Mouse (Mus musculus): ENCODE results near the gene Fbxo39. TPM values are rescaled to one million over a fixed set of nuclear protein-coding genes. Genes with fewer than 3 reads are reported as not detected.

The Fbxo39 gene
- polyA plus RNA-seq, 1 experiment from 2014 or later, result not detected

DNA sequence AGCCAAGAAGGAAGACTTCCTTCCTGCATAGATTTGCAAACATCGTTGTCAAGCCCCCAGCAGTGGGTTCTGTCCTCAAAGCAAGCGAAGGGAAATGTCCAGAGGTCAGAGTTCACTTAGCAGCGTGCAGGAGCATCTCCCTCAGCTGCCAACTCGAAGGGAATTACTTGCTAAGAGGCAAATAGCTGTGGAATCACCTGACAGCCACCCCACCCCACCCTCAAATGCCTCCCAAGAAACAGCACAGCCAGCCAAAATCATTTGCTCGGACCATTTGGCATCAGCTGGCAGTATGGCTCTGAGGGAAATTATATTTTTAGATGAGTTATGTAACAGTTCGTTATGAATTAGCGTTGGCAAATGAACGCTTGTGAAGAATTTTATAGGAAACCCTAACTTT, 34.8 kb downstream of the Fbxo39 start:
- no peak for ATAC-seq (ENCODE audit: insufficient number of reproducible peaks, insufficient read depth, low FRiP score, low TSS enrichment, low read depth)
- Histone ChIP-seq H3K4me2 (peak overlapping the region; percentile 12; the same call in 1 of the 2 replicates), H3K27me3 (no peaks in the 10 kb centered on the region), H3K36me3 (no peaks in the 10 kb centered on the region), H3K4me3 (no peak overlapping the region), H3K27ac (no peak overlapping the region), H3K4me1 (peaks cover 17% of the 10 kb centered on the region), H3K9me3 (no peaks in the 10 kb centered on the region), H3K9ac (no peak overlapping the region)
- 45% methylated on average over 8 of the region's 8 CpGs for WGBS

DNA sequence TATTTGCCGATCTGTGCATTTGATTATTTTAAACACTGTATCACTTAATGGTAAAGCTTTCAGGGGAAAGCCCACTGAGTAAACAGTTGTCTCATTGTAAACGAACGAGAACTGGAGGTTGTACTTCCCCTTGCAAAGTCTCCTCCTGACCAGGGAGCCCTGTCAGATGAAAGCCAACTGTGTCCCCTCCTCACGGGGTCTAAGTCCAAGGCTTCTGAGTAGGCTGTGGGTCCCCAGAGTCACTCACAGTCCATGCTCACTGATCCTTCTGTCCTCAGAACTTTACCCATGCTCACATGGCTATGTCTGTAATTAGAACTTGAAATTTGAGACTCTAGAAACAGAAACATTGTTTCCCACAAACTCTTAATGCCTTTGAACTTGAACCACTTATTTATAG, 35.4 kb downstream of the Fbxo39 start:
- H3K36me3 ChIP-seq, result no peaks in the 10 kb centered on the region
- no peaks in the 10 kb centered on the region for H3K9me3 ChIP-seq
- no peak overlapping the region for H3K27ac ChIP-seq
- no peak overlapping the region for H3K9ac ChIP-seq
- WGBS, result 57% methylated on average over 4 of the region's 4 CpGs
- H3K4me2 ChIP-seq, result no peak overlapping the region
- H3K27me3 ChIP-seq, result no peaks in the 10 kb centered on the region
- peaks cover 17% of the 10 kb centered on the region for H3K4me1 ChIP-seq
- ATAC-seq (ENCODE audit: insufficient number of reproducible peaks, insufficient read depth, low FRiP score, low TSS enrichment, low read depth), result no peak
- H3K4me3 ChIP-seq, result no peak overlapping the region

DNA sequence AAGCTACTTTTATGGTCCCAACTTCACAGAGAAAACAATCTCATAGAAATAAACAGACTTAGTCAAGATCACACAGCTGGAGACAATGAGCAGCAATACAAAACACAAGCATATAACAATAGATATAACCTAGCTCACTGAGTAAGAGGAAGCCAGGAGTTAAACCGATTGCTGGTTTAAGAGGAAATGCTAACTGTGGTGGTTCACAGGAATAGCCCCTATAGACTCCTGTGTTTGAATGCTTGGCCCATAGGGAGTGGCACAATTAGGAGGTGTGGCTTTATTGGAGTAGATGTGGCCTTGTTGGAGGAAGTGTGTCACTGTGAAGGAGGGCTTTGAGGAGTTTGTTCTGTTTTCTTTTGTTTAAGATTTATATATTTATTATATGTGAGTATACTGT, 38.0 kb downstream of the Fbxo39 start:
- no peak for ATAC-seq (ENCODE audit: insufficient number of reproducible peaks, insufficient read depth, low FRiP score, low TSS enrichment, low read depth)
- H3K27ac ChIP-seq, result no peak overlapping the region

DNA sequence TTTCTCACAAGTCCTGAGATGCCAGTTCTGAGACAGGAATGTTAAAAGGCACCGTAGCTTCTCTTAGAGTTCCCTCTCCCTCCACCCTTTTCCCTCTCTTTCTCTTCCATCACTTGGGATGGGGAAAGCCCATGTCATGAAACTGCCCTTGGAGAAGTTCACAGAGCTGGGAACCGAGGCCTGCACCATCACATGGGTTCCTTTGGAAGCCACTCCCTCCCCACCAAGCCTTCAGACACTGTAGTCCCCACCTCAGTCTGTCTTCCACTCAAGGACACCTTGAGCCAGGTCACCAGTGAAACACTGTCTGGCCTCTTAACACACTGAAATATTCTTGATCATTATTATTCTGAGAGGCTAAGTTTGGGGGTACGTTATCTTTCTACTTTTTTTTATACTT, 38.9 kb downstream of the Fbxo39 start:
- Histone ChIP-seq H3K9ac (no peak overlapping the region), H3K36me3 (no peaks in the 10 kb centered on the region), H3K4me3 (no peak overlapping the region), H3K9me3 (no peaks in the 10 kb centered on the region), H3K4me1 (peaks cover 22% of the 10 kb centered on the region), H3K27ac (no peak overlapping the region), H3K4me2 (no peak overlapping the region), H3K27me3 (no peaks in the 10 kb centered on the region)
- 72% methylated on average over 3 of the region's 3 CpGs for WGBS
- no peak for ATAC-seq (ENCODE audit: insufficient number of reproducible peaks, insufficient read depth, low FRiP score, low TSS enrichment, low read depth)

More for the DNA sequence above, 38.0 kb downstream of the Fbxo39 start:
- Histone ChIP-seq H3K9me3 (no peaks in the 10 kb centered on the region), H3K4me2 (no peak overlapping the region), H3K9ac (no peak overlapping the region), H3K4me1 (peaks cover 22% of the 10 kb centered on the region), H3K27me3 (no peaks in the 10 kb centered on the region), H3K36me3 (no peaks in the 10 kb centered on the region), H3K4me3 (no peak overlapping the region)
- WGBS, result 78% methylated on average over 1 of the region's 1 CpGs

GRCm38 (mm10) chr11:72354971-72355728, 40.9 kb downstream of the Fbxo39 start:
- Histone ChIP-seq H3K27me3 (no peaks in the 10 kb centered on the region), H3K4me1 (peaks cover 11% of the 10 kb centered on the region), H3K36me3 (no peaks in the 10 kb centered on the region), H3K27ac (no peak overlapping the region), H3K4me3 (peak overlapping the region; percentile 20), H3K4me2 (peak overlapping the region; percentile 51), H3K9me3 (no peaks in the 10 kb centered on the region), H3K9ac (no peak overlapping the region)
- WGBS, result 15% methylated on average over 20 of the region's 20 CpGs
- no peak; the same call in 1 of the 2 replicates for ATAC-seq (ENCODE audit: insufficient number of reproducible peaks, insufficient read depth, low FRiP score, low TSS enrichment, low read depth)

GRCm38 (mm10) chr11:72361385-72362346, 47.4 kb downstream of the Fbxo39 start:
- Histone ChIP-seq H3K4me3 (peak overlapping the region; percentile 48), H3K9ac (peak overlapping the region; percentile 69), H3K36me3 (no peaks in the 10 kb centered on the region), H3K4me1 (peaks cover 12% of the 10 kb centered on the region), H3K9me3 (no peaks in the 10 kb centered on the region), H3K4me2 (peak overlapping the region; percentile 84), H3K27me3 (no peaks in the 10 kb centered on the region), H3K27ac (0 out of 2 replicates have a peak overlapping the region, but pooled peaks have one; percentile 0)
- ATAC-seq (ENCODE audit: insufficient number of reproducible peaks, insufficient read depth, low FRiP score, low TSS enrichment, low read depth), result peak; percentile 56; the same call in 1 of the 2 replicates
- 8% methylated on average over 42 of the region's 42 CpGs for WGBS

DNA sequence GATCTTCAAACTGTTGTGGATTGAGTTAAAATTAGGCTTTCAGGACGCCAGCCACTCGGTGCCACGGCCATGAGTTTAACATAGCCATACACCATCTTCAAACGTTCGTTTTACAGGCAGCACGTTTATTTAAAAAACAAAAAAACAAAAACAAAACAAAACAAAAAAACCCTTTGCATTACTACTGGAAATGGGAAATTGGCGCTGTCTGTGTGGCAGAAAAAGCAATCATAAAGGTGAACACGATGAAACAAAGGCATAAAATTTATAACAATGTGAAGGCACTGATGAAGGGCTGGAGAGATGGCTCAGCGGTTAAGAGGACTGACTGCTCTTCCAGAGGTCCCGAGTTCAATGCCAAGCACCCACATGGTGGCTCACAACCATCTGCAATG, 48.1 kb downstream of the Fbxo39 start, which contains the start of gene Tekt1:
TSS of gene Tekt1 (minus strand) at position 96 of the 395 bp plus-strand sequence.
- peak within 1 kb of the TSS; percentile 48 for H3K4me3 ChIP-seq
- WGBS, result 34% methylated on average over 10 of the region's 10 CpGs
- H3K27ac ChIP-seq, result 0 out of 2 replicates have a peak within 1 kb of the TSS, but pooled peaks have one; percentile 0
- H3K9me3 ChIP-seq, result no peaks in the 10 kb centered on the region
- no peaks in the 10 kb centered on the region for H3K36me3 ChIP-seq
- peaks cover 12% of the 10 kb centered on the region for H3K4me1 ChIP-seq
- no peak for ATAC-seq (ENCODE audit: insufficient number of reproducible peaks, insufficient read depth, low FRiP score, low TSS enrichment, low read depth)
- peak within 1 kb of the TSS; percentile 69 for H3K9ac ChIP-seq
- H3K27me3 ChIP-seq, result no peaks in the 10 kb centered on the region
- H3K4me2 ChIP-seq, result peak within 1 kb of the TSS; percentile 84

DNA sequence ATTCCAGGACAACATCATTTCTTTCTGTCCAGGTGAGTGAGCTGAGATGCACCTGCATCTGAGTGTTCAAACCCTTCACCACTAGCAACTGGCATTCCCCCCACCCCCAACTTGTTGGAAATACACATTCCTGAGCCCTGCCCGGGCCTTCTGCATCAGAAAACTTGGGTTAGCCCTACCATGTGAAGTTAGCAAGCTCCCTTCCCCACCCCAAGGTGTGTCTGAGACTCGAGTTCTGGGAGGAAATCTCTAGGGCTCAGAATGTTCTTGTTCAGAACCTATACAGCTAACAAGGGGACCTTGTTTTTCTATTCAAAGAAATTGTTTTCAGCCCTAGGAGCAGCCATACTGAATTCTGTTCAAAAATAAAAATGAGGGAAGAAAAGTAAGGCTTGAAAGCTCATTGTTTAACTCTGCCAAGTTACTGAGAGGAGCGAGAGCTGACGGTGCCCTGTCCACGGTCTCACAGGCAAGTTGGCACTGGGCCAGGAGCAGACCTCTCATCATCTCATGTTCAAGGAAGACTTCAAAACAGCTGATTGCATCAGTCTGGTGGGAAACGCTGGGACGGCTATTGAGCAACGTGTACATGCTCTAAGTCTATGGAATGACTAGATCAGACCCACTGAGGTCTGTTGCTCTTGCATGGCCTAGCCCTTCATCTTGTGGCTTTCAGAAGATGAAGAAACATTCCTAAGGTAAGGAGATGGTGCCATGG, 49.4 kb downstream of the Fbxo39 start:
- H3K4me3 ChIP-seq, result no peak overlapping the region
- no peak overlapping the region for H3K4me2 ChIP-seq
- no peak for ATAC-seq (ENCODE audit: insufficient number of reproducible peaks, insufficient read depth, low FRiP score, low TSS enrichment, low read depth)
- no peak overlapping the region for H3K27ac ChIP-seq
- no peaks in the 10 kb centered on the region for H3K36me3 ChIP-seq
- no peaks in the 10 kb centered on the region for H3K9me3 ChIP-seq
- H3K9ac ChIP-seq, result no peak overlapping the region
- no peaks in the 10 kb centered on the region for H3K27me3 ChIP-seq
- peaks cover 21% of the 10 kb centered on the region for H3K4me1 ChIP-seq
- WGBS, result 62% methylated on average over 8 of the region's 8 CpGs

DNA sequence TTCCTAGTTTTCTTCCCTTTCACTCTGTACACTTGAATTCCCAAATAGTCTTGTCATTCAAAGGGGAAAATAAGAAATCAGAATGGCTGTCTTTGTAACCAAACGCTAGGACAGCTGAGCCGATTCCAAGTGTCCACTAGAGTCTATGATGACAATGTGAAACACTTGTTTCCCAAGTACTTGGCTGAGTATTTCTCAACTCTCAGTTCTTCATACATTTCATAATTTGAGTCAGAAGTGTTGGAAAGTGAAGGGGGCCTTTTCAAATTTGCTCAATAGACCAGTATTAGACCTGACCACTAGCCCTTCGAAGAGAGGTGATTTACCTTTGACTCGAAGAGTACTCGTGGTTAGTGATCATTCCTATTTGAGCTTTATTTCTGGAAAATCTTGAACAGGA, 50.3 kb downstream of the Fbxo39 start:
- no peak for ATAC-seq (ENCODE audit: insufficient number of reproducible peaks, insufficient read depth, low FRiP score, low TSS enrichment, low read depth)
- Histone ChIP-seq H3K27ac (no peak overlapping the region), H3K27me3 (no peaks in the 10 kb centered on the region), H3K9me3 (no peaks in the 10 kb centered on the region), H3K4me1 (peaks cover 25% of the 10 kb centered on the region), H3K4me3 (no peak overlapping the region), H3K4me2 (no peak overlapping the region), H3K36me3 (no peaks in the 10 kb centered on the region), H3K9ac (no peak overlapping the region)
- 87% methylated on average over 5 of the region's 5 CpGs for WGBS

- Histone ChIP-seq H3K4me1 (peaks cover 32% of the 10 kb centered on the region), H3K27ac (no peak overlapping the region), H3K4me2 (no peak overlapping the region), H3K36me3 (no peaks in the 10 kb centered on the region), H3K9me3 (no peaks in the 10 kb centered on the region), H3K27me3 (no peaks in the 10 kb centered on the region), H3K9ac (no peak overlapping the region), H3K4me3 (no peak overlapping the region)
- 86% methylated on average over 9 of the region's 9 CpGs for WGBS
- ATAC-seq (ENCODE audit: insufficient number of reproducible peaks, insufficient read depth, low FRiP score, low TSS enrichment, low read depth), result no peak
These were observed 51.9 kb downstream of the Fbxo39 start for GRCm38 (mm10) chr11:72366126-72366525.

All from embryonic facial prominence, embryonic 13.5 days (tissue).